Mouse (Mus musculus) kidney, postnatal 0 days (tissue): ENCODE results near the gene Kif26a. TPM values are rescaled to one million over a fixed set of nuclear protein-coding genes. Genes with fewer than 3 reads are reported as not detected.

Source experiments
- ATAC-seq: fragments of 200-750 bp; cut with Nextera tagmentation; replicated peaks from 2 replicates; pipeline ENCODE4 v1.8.0; 2017; ENCODE audit warnings: low read depth, moderate number of reproducible peaks, moderate TSS enrichment, moderate library complexity; ENCODE audit not compliant: low FRiP score
- DNase-seq: peaks from one replicate; pipeline ENCODE4 v3.0.0-alpha.2; 2016; ENCODE audit warnings: low spot score
- H3K27ac ChIP-seq: fragments of 300-500 bp; sonication (generic); 2 replicates; pipeline ENCODE4 v1.5.1; 2014; ENCODE audit warnings: mild to moderate bottlenecking
- H3K27me3 ChIP-seq: fragments of 300-500 bp; sonication (generic); 2 replicates; pipeline ENCODE4 v1.6.1; 2014; ENCODE audit warnings: low read length, mixed read lengths; ENCODE audit not compliant: insufficient read depth
- H3K36me3 ChIP-seq: fragments of 300-500 bp; sonication (generic); 2 replicates; pipeline ENCODE4 v1.6.1; 2014; ENCODE audit warnings: low read length, mixed read lengths; ENCODE audit not compliant: insufficient read depth
- H3K4me1 ChIP-seq: fragments of 300-500 bp; sonication (generic); replicated peaks from 2 replicates; pipeline ENCODE4 v1.6.1; 2014; ENCODE audit warnings: antibody characterized with exemption, low read length, mixed read lengths; ENCODE audit not compliant: insufficient read depth
- H3K4me2 ChIP-seq: fragments of 300-500 bp; sonication (generic); 2 replicates; pipeline ENCODE4 v1.6.1; 2014; ENCODE audit warnings: mild to moderate bottlenecking, low read length, moderate library complexity, mixed read lengths
- H3K4me3 ChIP-seq: fragments of 300-500 bp; sonication (generic); replicated peaks from 2 replicates; pipeline ENCODE4 v1.5.1; 2014; ENCODE audit warnings: low read depth, low read length
- H3K9ac ChIP-seq: fragments of 300-500 bp; sonication (generic); 2 replicates; pipeline ENCODE4 v1.6.1; 2014; ENCODE audit warnings: low read depth, low read length
- H3K9me3 ChIP-seq: fragments of 300-500 bp; sonication (generic); replicated peaks from 2 replicates; pipeline ENCODE4 v1.6.1; 2016; ENCODE audit warnings: low read length, inconsistent platforms, mixed read lengths
- CTCF ChIP-seq: IDR thresholded peaks from 2 replicates; pipeline ENCODE4 v1.5.1; 2016; ENCODE audit warnings: antibody characterized with exemption, low read depth, mild to moderate bottlenecking, moderate library complexity
- WGBS: fragments of 180-500 bp; shearing (Covaris S2); extraction: QIAGEN DNeasy Blood & Tissue Kit; methylation state at CpG from one replicate; pipeline ENCODE4 v1.1.7; 2014; 5-methylcytosine and 5-hydroxymethylcytosine counted together
- polyA plus RNA-seq: library from polyadenylated mRNA; unstranded; fragments of >200 nt; fragmentation: Nextera tagmentation; extraction: Ambion mirVana; gene quantifications from 2 replicates; pipeline ENCODE4 v1.2.1, GENCODE M21; 2015

Kif26a gene
- polyA plus RNA-seq, 1 experiment from 2014 or later = 2.2 TPM

DNA sequence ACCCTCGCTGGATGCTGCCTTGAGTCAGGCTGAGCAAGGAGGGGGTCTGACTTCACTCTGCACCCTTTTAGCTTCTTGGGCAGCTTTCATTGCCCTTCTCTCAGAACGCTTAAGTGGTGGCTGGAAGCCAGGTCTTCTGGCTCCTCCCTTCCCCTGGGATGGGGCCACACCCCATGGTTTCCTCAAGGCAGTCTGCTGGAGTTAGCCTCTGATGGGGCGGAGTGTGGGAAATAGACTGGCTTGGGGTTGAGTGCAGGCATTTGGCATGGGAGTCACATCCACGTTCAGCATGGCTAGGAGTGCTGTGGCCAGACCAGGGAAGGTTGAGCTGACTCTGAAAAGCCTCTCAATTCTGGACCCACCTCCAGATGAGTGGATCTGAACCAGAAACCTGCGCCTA is 23.2 kb downstream of the Kif26a start:
- 0 out of 2 replicates have a peak, but pooled peaks cover 5% of the 10 kb centered on the region for H3K4me1 ChIP-seq
- H3K27me3 ChIP-seq = no peaks in the 10 kb centered on the region
- no peaks in the 10 kb centered on the region for H3K9me3 ChIP-seq
- H3K36me3 ChIP-seq = no peaks in the 10 kb centered on the region
- H3K4me3 ChIP-seq = no peak overlapping the region
- no peak overlapping the region for H3K27ac ChIP-seq
- DNase-seq (peak; percentile 44), ATAC-seq (no peak)
- no peak overlapping the region for H3K9ac ChIP-seq
- H3K4me2 ChIP-seq = no peak overlapping the region
- TF ChIP-seq CTCF = no peak
- 62% methylated on average over 5 of the region's 5 CpGs for WGBS

DNA sequence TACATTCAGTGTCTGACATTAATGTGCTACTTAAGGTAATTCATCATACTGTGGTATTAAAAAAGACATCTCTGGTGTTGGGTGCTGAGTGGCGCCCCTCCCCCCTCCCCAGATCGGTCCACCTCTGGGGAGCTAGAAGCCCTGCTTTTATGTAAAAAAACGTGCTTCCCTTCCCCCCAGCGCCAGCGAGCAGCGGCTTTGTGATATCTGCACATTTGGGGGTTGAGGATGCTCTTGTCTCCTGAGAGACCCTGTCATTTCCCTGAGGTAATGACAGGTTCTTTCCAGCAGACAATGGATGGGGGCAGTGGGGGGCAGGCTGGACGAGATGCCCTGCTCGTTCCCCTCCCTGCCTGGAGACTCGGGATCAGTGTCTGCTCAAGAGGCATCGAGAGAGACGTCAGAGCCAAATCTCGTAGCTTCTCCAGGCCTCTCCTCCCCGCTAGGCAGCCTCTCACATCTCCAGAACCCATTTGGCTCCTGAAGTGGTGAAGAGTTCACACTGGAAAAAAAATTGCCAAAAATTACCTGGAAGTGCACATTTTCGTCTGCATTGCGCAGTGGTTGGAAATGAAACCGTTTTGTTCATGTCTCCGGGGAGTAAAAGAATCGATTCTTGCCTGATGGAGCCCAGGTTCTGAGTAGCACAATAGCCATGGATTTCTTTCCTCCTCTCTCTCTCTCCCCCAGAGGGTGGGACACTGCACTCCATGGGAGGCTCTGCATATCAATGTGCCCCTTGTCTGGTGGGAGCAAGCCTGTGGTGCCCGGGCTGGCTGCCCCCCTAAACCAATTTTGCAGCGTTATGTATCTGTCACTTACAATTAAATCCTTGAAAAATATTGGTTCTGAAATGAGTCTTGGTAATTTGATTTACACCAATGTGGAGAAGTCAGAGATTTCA is 24.9 kb downstream of the Kif26a start:
- Histone ChIP-seq H3K9ac (no peak overlapping the region), H3K4me3 (no peak overlapping the region), H3K9me3 (no peaks in the 10 kb centered on the region), H3K27me3 (no peaks in the 10 kb centered on the region), H3K27ac (no peak overlapping the region), H3K36me3 (no peaks in the 10 kb centered on the region), H3K4me2 (no peak overlapping the region), H3K4me1 (no peaks in the 10 kb centered on the region)
- DNase-seq (no peak), ATAC-seq (no peak)
- TF ChIP-seq CTCF = no peak
- WGBS = 58% methylated on average over 20 of the region's 20 CpGs

DNA sequence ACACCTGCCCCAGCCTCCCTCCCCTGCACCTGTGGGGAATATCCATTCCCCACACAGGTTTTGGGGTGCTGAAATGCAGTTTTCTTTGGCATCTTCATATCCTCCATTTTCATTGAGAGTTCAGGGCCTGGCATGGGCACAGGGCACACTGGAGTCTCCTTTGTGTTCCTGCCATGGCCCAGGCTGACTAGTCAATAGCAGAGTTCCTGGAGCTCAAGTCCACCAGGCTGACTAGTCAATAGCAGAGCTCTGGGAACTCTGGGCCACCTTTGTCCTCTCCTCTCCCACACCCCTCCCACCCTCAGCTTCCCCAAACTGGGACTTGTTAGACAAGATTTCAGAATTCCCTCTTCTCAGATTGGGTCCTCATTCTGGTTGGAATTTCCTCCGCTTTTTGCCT is 25.6 kb downstream of the Kif26a start:
- Histone ChIP-seq H3K27ac (no peak overlapping the region), H3K4me2 (no peak overlapping the region), H3K4me3 (no peak overlapping the region), H3K36me3 (no peaks in the 10 kb centered on the region), H3K9me3 (no peaks in the 10 kb centered on the region), H3K27me3 (no peaks in the 10 kb centered on the region), H3K4me1 (no peaks in the 10 kb centered on the region), H3K9ac (no peak overlapping the region)
- no peak for TF ChIP-seq CTCF
- WGBS = 95% methylated on average over 1 of the region's 1 CpGs
- DNase-seq = no peak
- no peak for ATAC-seq

DNA sequence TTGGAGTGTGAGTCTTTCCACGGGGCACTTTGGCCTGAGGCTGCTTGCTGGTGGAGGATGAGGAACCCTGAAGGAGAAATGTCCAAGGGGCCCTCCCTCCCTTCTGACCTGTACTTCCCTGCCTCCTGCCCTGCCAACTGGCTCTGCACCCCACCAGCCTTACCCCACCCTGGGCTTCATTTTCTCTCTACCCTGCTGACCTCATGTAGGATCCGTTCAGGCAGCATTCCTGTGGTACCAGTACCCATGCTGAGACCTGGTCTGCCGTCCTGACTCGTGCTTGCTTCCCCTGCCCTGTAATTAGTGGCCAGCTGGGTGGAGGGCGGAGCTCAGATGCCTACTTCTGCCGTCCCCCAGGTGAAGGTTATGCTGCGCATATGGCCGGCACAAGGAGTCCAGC is 26.2 kb downstream of the Kif26a start:
- TF ChIP-seq CTCF = no peak
- 56% methylated on average over 8 of the region's 8 CpGs for WGBS
- Histone ChIP-seq H3K9ac (no peak overlapping the region), H3K4me3 (no peak overlapping the region), H3K36me3 (no peaks in the 10 kb centered on the region), H3K4me2 (no peak overlapping the region), H3K9me3 (no peaks in the 10 kb centered on the region), H3K4me1 (no peaks in the 10 kb centered on the region), H3K27ac (no peak overlapping the region), H3K27me3 (no peaks in the 10 kb centered on the region)
- no peak for DNase-seq
- ATAC-seq = no peak

DNA sequence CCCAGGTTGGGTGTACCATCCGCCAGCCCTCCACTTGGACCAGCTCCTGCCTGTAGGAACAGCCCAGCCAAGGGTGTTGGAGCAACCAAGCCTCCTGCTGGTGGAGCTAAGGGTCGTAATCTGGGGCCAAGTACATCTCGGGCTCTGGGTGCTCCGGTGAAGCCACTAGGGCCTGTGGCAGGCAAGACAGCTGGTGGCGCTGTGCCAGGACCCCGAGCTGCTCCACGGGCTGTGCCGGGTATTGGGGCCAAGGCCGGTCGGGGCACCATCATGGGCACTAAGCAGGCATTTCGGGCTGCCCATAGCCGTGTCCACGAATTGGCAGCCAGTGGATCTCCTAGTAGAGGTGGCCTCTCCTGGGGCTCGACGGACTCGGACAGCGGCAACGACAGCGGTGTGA is 31.7 kb downstream of the Kif26a start:
- Histone ChIP-seq H3K27ac (no peak overlapping the region), H3K9me3 (no peaks in the 10 kb centered on the region), H3K4me2 (no peak overlapping the region), H3K4me1 (no peaks in the 10 kb centered on the region), H3K36me3 (no peaks in the 10 kb centered on the region), H3K4me3 (no peak overlapping the region), H3K9ac (no peak overlapping the region), H3K27me3 (no peaks in the 10 kb centered on the region)
- WGBS = 95% methylated on average over 19 of the region's 19 CpGs
- no peak for ATAC-seq
- TF ChIP-seq CTCF = no peak
- DNase-seq = no peak

DNA sequence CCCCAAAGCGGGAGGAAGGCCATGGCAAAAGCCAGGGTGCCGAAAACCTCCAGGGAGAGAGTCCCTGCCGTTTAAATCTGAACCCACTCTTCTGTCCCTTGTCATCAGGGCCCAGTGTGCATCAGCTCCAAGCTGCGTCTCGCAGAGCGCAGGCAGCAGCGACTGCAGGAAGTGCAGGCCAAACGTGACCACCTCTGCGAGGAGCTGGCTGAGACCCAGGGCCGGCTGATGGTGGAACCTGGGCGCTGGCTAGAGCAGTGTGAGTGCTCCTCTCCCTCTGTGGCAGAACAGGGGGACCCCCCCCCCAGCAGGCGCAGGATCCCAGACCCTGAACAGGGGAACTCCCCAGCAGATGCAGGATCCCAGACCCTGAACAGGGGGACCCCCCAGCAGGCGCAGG is 33.7 kb downstream of the Kif26a start:
- Histone ChIP-seq H3K36me3 (no peaks in the 10 kb centered on the region), H3K27me3 (no peaks in the 10 kb centered on the region), H3K27ac (no peak overlapping the region), H3K9me3 (no peaks in the 10 kb centered on the region), H3K4me1 (no peaks in the 10 kb centered on the region), H3K4me2 (no peak overlapping the region), H3K4me3 (no peak overlapping the region), H3K9ac (no peak overlapping the region)
- no peak for TF ChIP-seq CTCF
- ATAC-seq (no peak), DNase-seq (no peak)
- 74% methylated on average over 13 of the region's 13 CpGs for WGBS
